10 mouse cellular contexts compared by ENCODE assay signal in the genomic region with DNA sequence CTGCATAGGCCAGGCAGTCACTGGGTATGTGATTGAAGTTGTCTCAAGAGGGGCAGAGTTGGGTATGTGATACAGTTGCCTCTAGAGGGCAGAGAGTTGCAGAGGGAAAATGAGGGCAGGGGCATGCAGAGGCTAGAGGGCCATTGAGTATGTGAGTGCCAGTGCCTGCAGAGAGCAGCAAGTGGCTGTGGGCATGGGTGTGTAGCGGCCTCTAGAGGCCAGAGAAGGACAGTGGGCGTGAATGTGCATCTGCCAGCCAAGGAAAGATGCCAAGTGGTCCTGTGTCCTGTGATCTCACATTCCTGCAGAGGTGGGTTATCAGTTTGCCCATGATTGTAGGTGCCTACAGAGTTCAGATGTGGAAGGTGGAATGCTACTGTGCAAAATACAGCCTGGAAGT. TPM values are rescaled to one million over a fixed set of nuclear protein-coding genes. Genes with fewer than 3 reads are reported as not detected.
DNase-seq lines count a peak whose midpoint lies in the region; ATAC-seq and TF ChIP-seq lines count a peak whose summit lies in the region.
"Had no signal": no experiment of that assay in that cellular context is flagged by ENCODE, and none has a peak within 500 bp of the region (broad histone marks: within the 10 kb centered on the region; RNA-seq: fewer than 3 reads in every experiment).

No protein-coding gene starts in this region.

- no peak overlapping the region for H3K4me2 ChIP-seq in hindbrain, postnatal 0 days (ENCODE audit: low read depth, low read length)
- no peak overlapping the region for H3K4me2 ChIP-seq in hindbrain, embryonic 16.5 days (ENCODE audit: low read length)
- H3K4me2 ChIP-seq in neural tube, embryonic 14.5 days (ENCODE audit: low read depth, low read length): no peak overlapping the region
- H3K4me2 ChIP-seq: limb, embryonic 15.5 days had no signal

- 19% methylated on average over 2 of the region's 2 CpGs for WGBS in hindbrain, postnatal 0 days
- WGBS in hindbrain, embryonic 16.5 days: 13% methylated on average over 2 of the region's 2 CpGs
- 38% methylated on average over 2 of the region's 2 CpGs for WGBS in neural tube, embryonic 14.5 days

- no peaks in the 10 kb centered on the region for H3K9me3 ChIP-seq in hindbrain, postnatal 0 days (ENCODE audit: low read length)
- no peaks in the 10 kb centered on the region for H3K9me3 ChIP-seq in hindbrain, embryonic 16.5 days (ENCODE audit: control insufficient read depth, low read length)
- H3K9me3 ChIP-seq in neural tube, embryonic 14.5 days (ENCODE audit: control insufficient read depth, low read length): no peaks in the 10 kb centered on the region
- H3K9me3 ChIP-seq: limb, embryonic 15.5 days had no signal

- H3K27me3 ChIP-seq in hindbrain, postnatal 0 days (ENCODE audit: insufficient read depth, low read length): no peaks in the 10 kb centered on the region
- no peaks in the 10 kb centered on the region for H3K27me3 ChIP-seq in hindbrain, embryonic 16.5 days (replicated peaks; ENCODE audit: control insufficient read depth, insufficient read depth, low read length)
- H3K27me3 ChIP-seq in neural tube, embryonic 14.5 days (ENCODE audit: control insufficient read depth, insufficient read depth, low read length): no peaks in the 10 kb centered on the region
- H3K27me3 ChIP-seq: limb, embryonic 15.5 days had no signal

- peak; percentile 13 for DNase-seq in hindbrain, postnatal 0 days (ENCODE audit: low spot score)
- DNase-seq in neural tube, embryonic 10.5 days (ENCODE audit: extremely low spot score, low spot score): no peak
- DNase-seq in thymus, postnatal 14 days: peak; percentile 22
- DNase-seq in left cerebral cortex, adult 9 months (ENCODE audit: low spot score in 2 of 2): no peak
- DNase-seq: cerebellum, adult 11 months had no signal

- no peak for ATAC-seq in hindbrain, postnatal 0 days
- ATAC-seq in hindbrain, embryonic 16.5 days: no peak
- ATAC-seq in neural tube, embryonic 14.5 days (ENCODE audit: low read depth): 0 out of 2 replicates have a peak, but pooled peaks have one; percentile 32
- peak; percentile 85 for ATAC-seq in common myeloid progenitor, adult 5-6 weeks (replicated peaks; ENCODE audit: low read depth, poor library complexity, severe bottlenecking)
- no peak for ATAC-seq in activated CD4-positive, CD25-positive, alpha-beta regulatory T cell, adult 4 months

- no peaks in the 10 kb centered on the region for H3K4me1 ChIP-seq in hindbrain, postnatal 0 days (ENCODE audit: insufficient read depth, low read length)
- no peaks in the 10 kb centered on the region for H3K4me1 ChIP-seq in hindbrain, embryonic 16.5 days (ENCODE audit: control insufficient read depth, insufficient read depth, low read depth, low read length)
- H3K4me1 ChIP-seq in neural tube, embryonic 14.5 days (ENCODE audit: control insufficient read depth, insufficient read depth, low read length): no peaks in the 10 kb centered on the region
- H3K4me1 ChIP-seq: limb, embryonic 15.5 days had no signal

- no peak overlapping the region for H3K9ac ChIP-seq in hindbrain, postnatal 0 days (replicated peaks; ENCODE audit: low read length)
- no peak overlapping the region for H3K9ac ChIP-seq in hindbrain, embryonic 16.5 days (ENCODE audit: low read depth, low read length)
- H3K9ac ChIP-seq in neural tube, embryonic 14.5 days (replicated peaks; ENCODE audit: low read depth, low read length): no peak overlapping the region
- H3K9ac ChIP-seq: limb, embryonic 15.5 days had no signal

- no peak overlapping the region for H3K4me3 ChIP-seq in hindbrain, postnatal 0 days (ENCODE audit: low read length)
- no peak overlapping the region for H3K4me3 ChIP-seq in hindbrain, embryonic 16.5 days (ENCODE audit: low read length)
- H3K4me3 ChIP-seq in neural tube, embryonic 14.5 days (ENCODE audit: low read depth, low read length): no peak overlapping the region
- H3K4me3 ChIP-seq: limb, embryonic 15.5 days had no signal

- no peak overlapping the region for H3K27ac ChIP-seq in hindbrain, postnatal 0 days
- no peak overlapping the region for H3K27ac ChIP-seq in hindbrain, embryonic 16.5 days (ENCODE audit: low read depth, low read length)
- H3K27ac ChIP-seq in neural tube, embryonic 14.5 days (ENCODE audit: low read depth, low read length): no peak overlapping the region
- H3K27ac ChIP-seq: limb, embryonic 15.5 days had no signal

- peak; percentile 58; the same call in 1 of the 2 replicates for TF ChIP-seq CTCF in hindbrain, postnatal 0 days (IDR thresholded peaks at IDR 0.05; ENCODE audit: low read depth)

- H3K36me3 ChIP-seq in hindbrain, postnatal 0 days (ENCODE audit: insufficient read depth, low read length): no peaks in the 10 kb centered on the region
- H3K36me3 ChIP-seq in hindbrain, embryonic 16.5 days (ENCODE audit: control insufficient read depth, insufficient read depth, low read length): no peaks in the 10 kb centered on the region
- H3K36me3 ChIP-seq in neural tube, embryonic 14.5 days (ENCODE audit: control insufficient read depth, insufficient read depth, low read length): no peaks in the 10 kb centered on the region
- H3K36me3 ChIP-seq: limb, embryonic 15.5 days had no signal

RNA-seq across cellular contexts. Expression of gene Samt1, which starts 38.0 kb away (rescaled TPM):
- not detected in 2 replicates for total RNA-seq in hindbrain, postnatal 0 days (2014; rRNA removed)
- polyA plus RNA-seq in hindbrain, postnatal 0 days (2015; fragmentation: Nextera tagmentation; extraction: Ambion mirVana): not detected in 2 replicates
- not detected in 2 replicates for polyA plus RNA-seq in hindbrain, embryonic 16.5 days (2015; fragmentation: Nextera tagmentation; extraction: Ambion mirVana)
- polyA plus RNA-seq in neural tube, embryonic 14.5 days (2014; fragmentation: Nextera tagmentation; extraction: Ambion mirVana): not detected in 2 replicates
- total RNA-seq in common myeloid progenitor, adult 5-6 weeks (2017): not detected in 2 replicates
- polyA plus RNA-seq in activated CD4-positive, CD25-positive, alpha-beta regulatory T cell, adult 4 months (2017; shearing (Covaris generic)): not detected
- polyA plus RNA-seq: limb, embryonic 15.5 days had no signal

RNA-seq across cellular contexts. Expression of gene 4921511M17Rik, which starts 59.2 kb away (rescaled TPM):
- total RNA-seq in hindbrain, postnatal 0 days (2014; rRNA removed): not detected in 2 replicates
- polyA plus RNA-seq in hindbrain, postnatal 0 days (2015; fragmentation: Nextera tagmentation; extraction: Ambion mirVana): not detected in 2 replicates
- not detected in 2 replicates for polyA plus RNA-seq in hindbrain, embryonic 16.5 days (2015; fragmentation: Nextera tagmentation; extraction: Ambion mirVana)
- polyA plus RNA-seq in neural tube, embryonic 14.5 days (2014; fragmentation: Nextera tagmentation; extraction: Ambion mirVana): not detected in 2 replicates
- not detected in 2 replicates for total RNA-seq in common myeloid progenitor, adult 5-6 weeks (2017)
- not detected for polyA plus RNA-seq in activated CD4-positive, CD25-positive, alpha-beta regulatory T cell, adult 4 months (2017; shearing (Covaris generic))
- polyA plus RNA-seq: limb, embryonic 15.5 days had no signal

Comparison
In these comparisons a context has a peak if more than half of its experiments do, and no peak if none do; other contexts are left out.
1. ATAC-seq: peak in neural tube, embryonic 14.5 days (single experiment) and common myeloid progenitor, adult 5-6 weeks (single experiment); none in hindbrain, postnatal 0 days (single experiment), hindbrain, embryonic 16.5 days (single experiment) and activated CD4-positive, CD25-positive, alpha-beta regulatory T cell, adult 4 months (single experiment).
2. DNase-seq: peak in hindbrain, postnatal 0 days (single experiment) and thymus, postnatal 14 days (single experiment); none in neural tube, embryonic 10.5 days (single experiment) and left cerebral cortex, adult 9 months (0 of 2).